Mouse (Mus musculus): ENCODE data around the gene Patz1. TPM values are rescaled to one million over a fixed set of nuclear protein-coding genes. Genes with fewer than 3 reads are reported as not detected.

Gene Patz1
- polyA plus RNA-seq, 1 experiment from 2014 or later = 60.4 TPM

DNA sequence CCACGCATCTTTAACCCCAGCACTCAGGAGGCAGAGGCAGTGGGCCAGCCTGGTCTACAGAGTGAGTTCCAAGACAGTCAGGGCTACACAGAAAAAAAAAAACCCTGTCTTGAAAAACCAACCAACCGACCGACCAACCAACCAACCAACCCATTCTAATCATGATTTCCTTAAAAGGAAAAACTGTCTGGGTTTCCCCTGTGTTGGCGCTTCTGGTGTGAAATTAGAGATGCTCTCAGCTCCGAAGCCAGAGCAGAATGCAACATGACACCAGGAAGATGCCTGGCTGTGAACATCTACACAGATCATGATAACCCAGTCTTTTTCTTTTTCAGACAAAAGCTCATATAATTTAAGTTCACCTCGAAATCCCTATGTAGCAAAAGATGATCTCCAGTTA, 5.8 kb upstream of the Patz1 start:
- no peak for ATAC-seq (replicated peaks; ENCODE audit: low FRiP score)

GRCm38 (mm10) chr11:3283645-3284044, 5.0 kb upstream of the Patz1 start:
- no peak overlapping the region for H3K9ac ChIP-seq
- H3K36me3 ChIP-seq = no peaks in the 10 kb centered on the region
- H3K27me3 ChIP-seq = no peaks in the 10 kb centered on the region
- H3K27ac ChIP-seq = no peak overlapping the region
- peaks cover 16% of the 10 kb centered on the region for H3K4me1 ChIP-seq
- no peak for ATAC-seq (replicated peaks; ENCODE audit: low FRiP score)
- WGBS = 94% methylated on average over 6 of the region's 6 CpGs
- H3K4me3 ChIP-seq (replicated peaks) = no peak overlapping the region
- peaks cover 4% of the 10 kb centered on the region; the same call in 1 of the 2 replicates for H3K9me3 ChIP-seq (replicated peaks)
- no peak overlapping the region for H3K4me2 ChIP-seq

More for the DNA sequence above, 5.8 kb upstream of the Patz1 start:
- H3K4me3 ChIP-seq (replicated peaks) = no peak overlapping the region
- H3K9me3 ChIP-seq (replicated peaks) = peaks cover 4% of the 10 kb centered on the region; the same call in 1 of the 2 replicates
- H3K27me3 ChIP-seq = no peaks in the 10 kb centered on the region
- WGBS = 69% methylated on average over 6 of the region's 6 CpGs
- peaks cover 9% of the 10 kb centered on the region for H3K4me1 ChIP-seq
- no peaks in the 10 kb centered on the region for H3K36me3 ChIP-seq
- H3K9ac ChIP-seq = no peak overlapping the region
- H3K27ac ChIP-seq = no peak overlapping the region
- no peak overlapping the region for H3K4me2 ChIP-seq

GRCm38 (mm10) chr11:3285940-3286339, 2.7 kb upstream of the Patz1 start:
- no peak overlapping the region for H3K9ac ChIP-seq
- 91% methylated on average over 3 of the region's 3 CpGs for WGBS
- no peaks in the 10 kb centered on the region for H3K27me3 ChIP-seq
- no peak overlapping the region for H3K4me2 ChIP-seq
- no peaks in the 10 kb centered on the region; the same call in 1 of the 2 replicates for H3K9me3 ChIP-seq (replicated peaks)
- ATAC-seq (replicated peaks; ENCODE audit: low FRiP score) = no peak
- H3K4me1 ChIP-seq = peaks cover 17% of the 10 kb centered on the region
- H3K27ac ChIP-seq = no peak overlapping the region
- no peaks in the 10 kb centered on the region for H3K36me3 ChIP-seq
- H3K4me3 ChIP-seq (replicated peaks) = no peak overlapping the region

DNA sequence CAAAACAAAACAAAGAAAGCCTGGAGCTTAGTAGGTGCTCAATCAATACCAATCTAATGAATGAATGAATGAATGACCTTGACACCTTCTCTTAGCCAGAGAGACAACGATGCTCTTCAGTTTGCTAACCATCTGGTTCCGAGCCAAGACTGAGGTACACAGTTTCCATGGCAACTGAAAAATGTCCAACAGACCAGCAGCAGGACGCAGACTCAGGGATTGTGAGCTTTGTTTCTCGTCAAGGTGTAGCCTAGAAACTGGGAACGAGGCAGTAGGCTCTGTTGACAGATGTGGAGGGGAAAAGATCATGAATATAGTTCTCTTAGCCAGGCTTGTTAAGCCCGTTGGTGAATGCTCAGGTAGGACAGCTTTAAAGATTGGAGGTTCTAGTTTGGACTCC, 1.5 kb upstream of the Patz1 start:
- peak overlapping the region; percentile 100; the same call in 1 of the 2 replicates for H3K27ac ChIP-seq
- no peaks in the 10 kb centered on the region for H3K36me3 ChIP-seq
- WGBS = 62% methylated on average over 6 of the region's 6 CpGs

GRCm38 (mm10) chr11:3287921-3288320, 753 bp upstream of the Patz1 start:
- Histone ChIP-seq H3K36me3 (no peaks in the 10 kb centered on the region), H3K4me3 (replicated peaks) (peak overlapping the region; percentile 85), H3K4me2 (peak overlapping the region; percentile 86), H3K9me3 (replicated peaks) (no peaks in the 10 kb centered on the region), H3K9ac (peak overlapping the region; percentile 99; the same call in 1 of the 2 replicates), H3K27me3 (no peaks in the 10 kb centered on the region), H3K27ac (peak overlapping the region; percentile 100), H3K4me1 (peaks cover 28% of the 10 kb centered on the region)
- 51% methylated on average over 5 of the region's 5 CpGs for WGBS
- no peak for ATAC-seq (replicated peaks; ENCODE audit: low FRiP score)

More for the DNA sequence above, 1.5 kb upstream of the Patz1 start:
- Histone ChIP-seq H3K4me1 (peaks cover 22% of the 10 kb centered on the region), H3K4me2 (no peak overlapping the region), H3K9me3 (replicated peaks) (no peaks in the 10 kb centered on the region), H3K4me3 (replicated peaks) (no peak overlapping the region), H3K9ac (no peak overlapping the region), H3K27me3 (no peaks in the 10 kb centered on the region)
- ATAC-seq (replicated peaks; ENCODE audit: low FRiP score) = no peak

- Histone ChIP-seq H3K9me3 (replicated peaks) (no peaks in the 10 kb centered on the region), H3K36me3 (peaks cover 13% of the 10 kb centered on the region), H3K4me2 (peak overlapping the region; percentile 86), H3K4me1 (peaks cover 43% of the 10 kb centered on the region), H3K27me3 (no peaks in the 10 kb centered on the region), H3K9ac (peak overlapping the region; percentile 99), H3K27ac (peak overlapping the region; percentile 100), H3K4me3 (replicated peaks) (peak overlapping the region; percentile 85)
- WGBS = under 1% methylated on average over 33 of the region's 40 CpGs
- ATAC-seq (replicated peaks; ENCODE audit: low FRiP score) = peak; percentile 83
Observed at GRCm38 (mm10) chr11:3289302-3289802, 678 bp downstream of the Patz1 start.

GRCm38 (mm10) chr11:3289803-3290639, 1.3 kb downstream of the Patz1 start:
- WGBS = under 1% methylated on average over 89 of the region's 92 CpGs
- Histone ChIP-seq H3K9ac (peak overlapping the region; percentile 99), H3K4me3 (replicated peaks) (peak overlapping the region; percentile 85), H3K27ac (peak overlapping the region; percentile 100), H3K4me1 (peaks cover 49% of the 10 kb centered on the region), H3K27me3 (no peaks in the 10 kb centered on the region), H3K4me2 (peak overlapping the region; percentile 86), H3K36me3 (peaks cover 19% of the 10 kb centered on the region), H3K9me3 (replicated peaks) (no peaks in the 10 kb centered on the region)
- peak; percentile 24 for ATAC-seq (replicated peaks; ENCODE audit: low FRiP score)

DNA sequence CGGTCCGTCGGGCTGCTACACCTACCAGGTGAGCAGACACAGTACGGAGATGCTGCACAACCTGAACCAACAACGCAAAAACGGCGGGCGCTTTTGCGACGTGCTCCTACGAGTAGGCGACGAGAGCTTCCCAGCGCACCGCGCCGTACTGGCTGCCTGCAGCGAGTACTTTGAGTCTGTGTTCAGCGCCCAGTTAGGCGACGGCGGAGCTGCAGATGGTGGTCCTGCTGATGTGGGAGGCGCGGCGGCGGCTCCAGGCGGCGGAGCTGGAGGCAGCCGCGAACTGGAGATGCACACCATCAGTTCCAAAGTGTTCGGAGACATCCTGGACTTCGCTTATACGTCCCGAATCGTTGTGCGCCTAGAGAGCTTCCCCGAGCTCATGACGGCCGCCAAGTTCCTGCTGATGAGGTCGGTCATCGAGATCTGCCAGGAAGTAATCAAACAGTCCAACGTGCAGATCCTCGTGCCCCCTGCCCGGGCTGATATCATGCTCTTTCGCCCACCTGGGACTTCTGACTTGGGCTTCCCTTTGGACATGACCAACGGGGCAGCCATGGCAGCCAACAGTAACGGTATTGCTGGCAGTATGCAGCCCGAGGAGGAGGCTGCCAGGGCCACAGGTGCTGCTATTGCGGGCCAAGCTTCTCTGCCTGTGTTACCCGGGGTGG, 2.1 kb downstream of the Patz1 start:
- under 1% methylated on average over 50 of the region's 50 CpGs for WGBS
- ATAC-seq (replicated peaks; ENCODE audit: low FRiP score) = no peak
- H3K27ac ChIP-seq = peak overlapping the region; percentile 100
- H3K4me2 ChIP-seq = peak overlapping the region; percentile 86
- peak overlapping the region; percentile 85 for H3K4me3 ChIP-seq (replicated peaks)
- no peaks in the 10 kb centered on the region for H3K9me3 ChIP-seq (replicated peaks)
- H3K27me3 ChIP-seq = no peaks in the 10 kb centered on the region
- H3K4me1 ChIP-seq = peaks cover 55% of the 10 kb centered on the region
- H3K9ac ChIP-seq = peak overlapping the region; percentile 99
- peaks cover 26% of the 10 kb centered on the region for H3K36me3 ChIP-seq

GRCm38 (mm10) chr11:3291311-3292061, 2.8 kb downstream of the Patz1 start:
- no peaks in the 10 kb centered on the region for H3K27me3 ChIP-seq
- peaks cover 33% of the 10 kb centered on the region for H3K36me3 ChIP-seq
- WGBS = 1% methylated on average over 26 of the region's 26 CpGs
- peaks cover 62% of the 10 kb centered on the region for H3K4me1 ChIP-seq
- H3K4me3 ChIP-seq (replicated peaks) = peak overlapping the region; percentile 85
- no peaks in the 10 kb centered on the region for H3K9me3 ChIP-seq (replicated peaks)
- ATAC-seq (replicated peaks; ENCODE audit: low FRiP score) = no peak
- peak overlapping the region; percentile 99 for H3K9ac ChIP-seq
- peak overlapping the region; percentile 100 for H3K27ac ChIP-seq
- H3K4me2 ChIP-seq = peak overlapping the region; percentile 86

- Histone ChIP-seq H3K4me3 (replicated peaks) (peak overlapping the region; percentile 85), H3K27me3 (no peaks in the 10 kb centered on the region), H3K4me2 (peak overlapping the region; percentile 86), H3K27ac (peak overlapping the region; percentile 100), H3K9me3 (replicated peaks) (no peaks in the 10 kb centered on the region), H3K36me3 (peaks cover 39% of the 10 kb centered on the region), H3K9ac (peak overlapping the region; percentile 99), H3K4me1 (peaks cover 68% of the 10 kb centered on the region)
- peak; percentile 34 for ATAC-seq (replicated peaks; ENCODE audit: low FRiP score)
- 0% methylated on average over 8 of the region's 8 CpGs for WGBS
Observed at GRCm38 (mm10) chr11:3292062-3292421, 3.4 kb downstream of the Patz1 start.

DNA sequence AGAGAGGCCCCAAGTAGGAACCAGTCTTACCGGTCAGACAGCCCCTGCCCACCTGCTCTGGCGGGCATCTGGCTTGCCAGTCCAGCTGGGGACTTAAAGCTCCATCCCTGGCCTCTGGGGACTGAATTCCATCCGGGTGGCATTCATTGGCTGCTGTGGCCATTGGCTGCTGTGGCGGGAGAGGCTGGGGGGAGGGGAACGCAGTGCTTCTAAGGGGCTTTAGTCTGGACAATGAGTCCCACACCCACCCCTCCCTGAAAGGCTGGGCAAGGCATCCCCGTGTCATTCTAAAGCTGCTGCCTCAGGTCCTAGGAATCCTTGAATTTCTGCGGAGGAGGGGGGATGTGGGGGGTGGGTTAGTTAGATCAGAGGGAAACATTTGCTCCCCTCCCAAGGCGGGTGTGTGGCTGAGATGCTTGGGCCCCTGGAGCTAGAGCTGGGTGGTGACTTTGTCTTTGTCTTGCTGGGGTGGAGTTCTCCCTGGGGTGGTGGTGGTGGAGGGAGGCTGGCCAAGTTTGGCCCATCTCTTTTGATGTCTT, 4.1 kb downstream of the Patz1 start:
- peak overlapping the region; percentile 99 for H3K9ac ChIP-seq
- peaks cover 46% of the 10 kb centered on the region for H3K36me3 ChIP-seq
- H3K4me3 ChIP-seq (replicated peaks) = peak overlapping the region; percentile 85
- no peaks in the 10 kb centered on the region for H3K9me3 ChIP-seq (replicated peaks)
- peak overlapping the region; percentile 86 for H3K4me2 ChIP-seq
- no peaks in the 10 kb centered on the region for H3K27me3 ChIP-seq
- 0 out of 2 replicates have a peak, but pooled peaks have one; percentile 2 for ATAC-seq (replicated peaks; ENCODE audit: low FRiP score)
- peaks cover 68% of the 10 kb centered on the region for H3K4me1 ChIP-seq
- peak overlapping the region; percentile 100 for H3K27ac ChIP-seq
- 2% methylated on average over 8 of the region's 8 CpGs for WGBS

Data from kidney, embryonic 15.5 days (tissue).